Mouse (Mus musculus) forebrain, embryonic 14.5 days (tissue): ENCODE results near the gene Atp5e. TPM values are rescaled to one million over a fixed set of nuclear protein-coding genes. Genes with fewer than 3 reads are reported as not detected.

Source experiments
- ATAC-seq: fragments of 200-750 bp; cut with Nextera tagmentation; 2 replicates; pipeline ENCODE4 v1.8.0; 2017; ENCODE audit warnings: mild to moderate bottlenecking, moderate library complexity
- DNase-seq: peaks from one replicate; pipeline ENCODE4 v3.0.0-alpha.2; 2015; ENCODE audit warnings: low spot score
- H3K27ac ChIP-seq: fragments of 300-500 bp; sonication (generic); 2 replicates; pipeline ENCODE4 v1.5.1; 2014; ENCODE audit warnings: low read depth, mild to moderate bottlenecking, control low read depth, low read length, moderate library complexity
- H3K27me3 ChIP-seq: fragments of 300-500 bp; sonication (generic); replicated peaks from 2 replicates; pipeline ENCODE4 v1.6.1; 2014; ENCODE audit warnings: low read length, control low read depth, mixed read lengths; ENCODE audit not compliant: control insufficient read depth, insufficient read depth
- H3K36me3 ChIP-seq: fragments of 300-500 bp; sonication (generic); 2 replicates; pipeline ENCODE4 v1.6.1; 2014; ENCODE audit warnings: low read length, control low read depth; ENCODE audit not compliant: control insufficient read depth, insufficient read depth
- H3K4me1 ChIP-seq: fragments of 300-500 bp; sonication (generic); 2 replicates; pipeline ENCODE4 v1.6.1; 2014; ENCODE audit warnings: antibody characterized with exemption, low read length, control low read depth; ENCODE audit not compliant: control insufficient read depth, insufficient read depth
- H3K4me2 ChIP-seq: fragments of 300-500 bp; sonication (generic); 2 replicates; pipeline ENCODE4 v1.6.1; 2014; ENCODE audit warnings: mild to moderate bottlenecking, control low read depth, low read length
- H3K4me3 ChIP-seq: fragments of 300-500 bp; sonication (generic); 2 replicates; pipeline ENCODE4 v1.5.1; 2014; ENCODE audit warnings: low read depth, low read length, control low read depth
- H3K9ac ChIP-seq: fragments of 300-500 bp; sonication (generic); 2 replicates; pipeline ENCODE4 v1.6.1; 2014; ENCODE audit warnings: mild to moderate bottlenecking, low read length, control low read depth, moderate library complexity
- H3K9me3 ChIP-seq: fragments of 300-500 bp; sonication (generic); replicated peaks from 2 replicates; pipeline ENCODE4 v1.6.1; 2016; ENCODE audit warnings: low read length, control low read depth, mixed read lengths; ENCODE audit not compliant: control insufficient read depth
- WGBS: fragments of 180-500 bp; shearing (Covaris S2); extraction: QIAGEN DNeasy Blood & Tissue Kit; methylation state at CpG from one replicate; pipeline ENCODE4 v1.1.7; 2014; 5-methylcytosine and 5-hydroxymethylcytosine counted together
- polyA plus RNA-seq: library from polyadenylated mRNA; unstranded; fragments of >200 nt; fragmentation: Nextera tagmentation; extraction: Ambion mirVana; gene quantifications from 2 replicates; pipeline ENCODE4 v1.2.1, GENCODE M21; 2014

Gene Atp5e
- polyA plus RNA-seq, 1 experiment from 2014 or later, result 832 TPM

DNA sequence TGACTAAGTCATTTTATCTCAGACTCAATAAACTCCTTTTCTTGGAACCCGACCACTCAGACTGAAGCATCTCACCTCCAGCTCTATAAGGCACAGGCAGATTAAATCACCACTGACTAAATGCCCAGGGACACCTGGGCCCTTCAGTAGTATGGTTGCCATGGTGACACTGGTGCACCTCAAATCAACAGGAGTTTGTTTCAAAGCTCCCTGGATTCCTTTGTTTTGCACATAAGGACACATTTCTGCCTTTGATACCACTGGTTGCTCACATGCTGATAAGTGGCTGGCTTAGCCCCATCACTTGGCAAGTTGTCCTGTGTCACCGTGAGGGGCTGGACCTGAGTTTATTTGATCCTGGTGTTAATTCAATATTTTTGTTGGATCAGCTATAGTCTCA is 4.5 kb downstream of the Atp5e start:
- Histone ChIP-seq H3K4me1 (peaks cover 6% of the 10 kb centered on the region), H3K27ac (no peak overlapping the region), H3K27me3 (no peaks in the 10 kb centered on the region), H3K36me3 (peaks cover 24% of the 10 kb centered on the region), H3K4me2 (no peak overlapping the region), H3K9me3 (no peaks in the 10 kb centered on the region), H3K9ac (no peak overlapping the region), H3K4me3 (no peak overlapping the region)
- DNase-seq (no peak), ATAC-seq (no peak)
- 49% methylated on average over 2 of the region's 2 CpGs for WGBS

DNA sequence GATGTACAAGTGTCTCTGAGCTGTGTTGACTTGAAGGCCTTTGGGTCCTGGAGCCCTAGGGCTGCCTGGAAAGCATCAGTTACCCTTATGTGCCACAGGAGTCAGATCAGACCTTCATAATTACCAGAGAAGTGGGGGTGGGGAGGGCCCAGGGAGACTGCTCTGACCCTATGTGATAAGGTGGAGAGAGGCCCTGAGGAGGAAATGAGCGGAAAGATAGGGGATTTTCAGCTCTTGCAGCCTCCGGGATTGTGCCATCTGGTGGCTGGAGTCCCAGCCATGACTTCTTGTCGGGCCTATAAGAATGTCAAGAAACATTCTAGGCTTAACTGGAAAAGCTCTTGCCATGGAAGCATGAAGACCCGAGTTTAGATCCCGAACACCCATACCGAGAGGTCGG is 10.2 kb downstream of the Atp5e start:
- no peaks in the 10 kb centered on the region for H3K4me1 ChIP-seq
- 73% methylated on average over 7 of the region's 7 CpGs for WGBS
- no peaks in the 10 kb centered on the region for H3K36me3 ChIP-seq
- H3K4me3 ChIP-seq, result no peak overlapping the region
- no peak for ATAC-seq
- H3K9ac ChIP-seq, result no peak overlapping the region
- no peak for DNase-seq
- H3K4me2 ChIP-seq, result no peak overlapping the region
- H3K9me3 ChIP-seq, result no peaks in the 10 kb centered on the region
- H3K27ac ChIP-seq, result no peak overlapping the region
- H3K27me3 ChIP-seq, result no peaks in the 10 kb centered on the region

DNA sequence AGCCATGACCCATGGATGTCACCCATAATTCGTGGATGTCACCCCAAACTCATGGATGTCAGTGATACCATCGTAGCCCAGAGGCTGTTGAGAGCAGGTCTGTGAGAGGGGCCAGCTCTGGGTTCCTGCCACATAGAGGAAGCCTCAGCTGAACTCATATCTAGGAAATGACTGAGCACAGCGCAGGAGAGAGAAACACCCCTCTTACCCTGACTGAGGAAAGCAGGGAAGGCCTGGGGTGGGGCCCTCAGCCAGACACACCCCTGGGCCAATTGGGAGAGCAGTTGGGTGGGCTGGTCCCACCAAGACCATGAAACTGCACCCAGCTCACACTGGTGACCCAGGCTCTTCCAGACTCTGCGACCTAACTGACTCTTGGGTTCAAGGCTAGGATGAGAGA is 13.6 kb downstream of the Atp5e start, which contains the start of gene Tubb1:
Tubb1 (plus strand) TSS at position 343 of the 400 bp plus-strand sequence.
- ATAC-seq, result no peak
- Histone ChIP-seq H3K36me3 (no peaks in the 10 kb centered on the region), H3K4me2 (no peak within 1 kb of the TSS), H3K27ac (no peak within 1 kb of the TSS), H3K9ac (no peak within 1 kb of the TSS), H3K4me1 (no peaks in the 10 kb centered on the region), H3K9me3 (no peaks in the 10 kb centered on the region), H3K27me3 (no peaks in the 10 kb centered on the region), H3K4me3 (no peak within 1 kb of the TSS)
- 76% methylated on average over 4 of the region's 4 CpGs for WGBS
- no peak for DNase-seq

- Histone ChIP-seq H3K9me3 (no peaks in the 10 kb centered on the region), H3K9ac (no peak overlapping the region), H3K27me3 (no peaks in the 10 kb centered on the region), H3K27ac (no peak overlapping the region), H3K4me2 (no peak overlapping the region), H3K4me1 (no peaks in the 10 kb centered on the region), H3K36me3 (no peaks in the 10 kb centered on the region), H3K4me3 (no peak overlapping the region)
- 86% methylated on average over 4 of the region's 4 CpGs for WGBS
- ATAC-seq (no peak), DNase-seq (no peak)
These were observed 15.5 kb downstream of the Atp5e start for GRCm38 (mm10) chr2:174448405-174448804.

- 50% methylated on average over 8 of the region's 8 CpGs for WGBS
- no peaks in the 10 kb centered on the region for H3K27me3 ChIP-seq
These were observed 17.0 kb downstream of the Atp5e start for GRCm38 (mm10) chr2:174446905-174447304.

GRCm38 (mm10) chr2:174446492-174446891 is 17.4 kb downstream of the Atp5e start:
- Histone ChIP-seq H3K9ac (no peak overlapping the region), H3K36me3 (no peaks in the 10 kb centered on the region), H3K4me3 (no peak overlapping the region), H3K27ac (no peak overlapping the region), H3K4me1 (no peaks in the 10 kb centered on the region), H3K27me3 (no peaks in the 10 kb centered on the region), H3K4me2 (no peak overlapping the region), H3K9me3 (no peaks in the 10 kb centered on the region)
- 51% methylated on average over 7 of the region's 7 CpGs for WGBS
- ATAC-seq (no peak), DNase-seq (no peak)

More at GRCm38 (mm10) chr2:174446905-174447304, 17.0 kb downstream of the Atp5e start:
- Histone ChIP-seq H3K27ac (no peak overlapping the region), H3K9ac (no peak overlapping the region), H3K4me2 (no peak overlapping the region), H3K4me3 (no peak overlapping the region), H3K36me3 (no peaks in the 10 kb centered on the region), H3K4me1 (no peaks in the 10 kb centered on the region), H3K9me3 (no peaks in the 10 kb centered on the region)
- ATAC-seq, result no peak
- DNase-seq, result no peak

GRCm38 (mm10) chr2:174445018-174445417 is 18.9 kb downstream of the Atp5e start:
- no peak overlapping the region for H3K4me3 ChIP-seq
- no peak overlapping the region for H3K27ac ChIP-seq
- no peaks in the 10 kb centered on the region for H3K36me3 ChIP-seq
- WGBS, result 77% methylated on average over 6 of the region's 6 CpGs
- H3K27me3 ChIP-seq, result no peaks in the 10 kb centered on the region
- ATAC-seq (no peak), DNase-seq (no peak)
- H3K9me3 ChIP-seq, result no peaks in the 10 kb centered on the region
- no peak overlapping the region for H3K4me2 ChIP-seq
- no peak overlapping the region for H3K9ac ChIP-seq
- no peaks in the 10 kb centered on the region for H3K4me1 ChIP-seq

DNA sequence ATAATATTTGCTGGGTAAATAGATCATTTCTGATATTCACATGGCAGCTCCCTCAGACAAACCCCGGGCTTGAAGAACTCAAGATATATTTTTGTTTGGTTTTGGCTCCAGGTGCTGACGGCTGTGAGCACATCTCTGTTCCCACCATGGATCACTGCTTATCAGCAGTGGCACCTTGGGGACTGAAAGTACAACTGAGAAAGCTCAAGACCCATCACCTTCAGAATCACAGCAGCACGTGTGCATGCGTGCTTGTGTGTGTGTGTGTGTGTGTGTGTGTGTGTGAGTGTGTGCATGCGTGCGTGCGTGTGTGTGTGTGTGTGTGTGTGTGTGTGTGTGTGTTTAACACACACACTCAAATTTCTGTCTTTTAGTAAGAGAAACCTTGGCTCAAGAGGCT is 19.5 kb downstream of the Atp5e start:
- WGBS, result 90% methylated on average over 7 of the region's 7 CpGs
- Histone ChIP-seq H3K27me3 (no peaks in the 10 kb centered on the region), H3K27ac (no peak overlapping the region), H3K4me1 (no peaks in the 10 kb centered on the region), H3K4me3 (no peak overlapping the region), H3K9me3 (no peaks in the 10 kb centered on the region), H3K36me3 (no peaks in the 10 kb centered on the region), H3K4me2 (no peak overlapping the region), H3K9ac (no peak overlapping the region)
- DNase-seq, result no peak
- ATAC-seq, result no peak

DNA sequence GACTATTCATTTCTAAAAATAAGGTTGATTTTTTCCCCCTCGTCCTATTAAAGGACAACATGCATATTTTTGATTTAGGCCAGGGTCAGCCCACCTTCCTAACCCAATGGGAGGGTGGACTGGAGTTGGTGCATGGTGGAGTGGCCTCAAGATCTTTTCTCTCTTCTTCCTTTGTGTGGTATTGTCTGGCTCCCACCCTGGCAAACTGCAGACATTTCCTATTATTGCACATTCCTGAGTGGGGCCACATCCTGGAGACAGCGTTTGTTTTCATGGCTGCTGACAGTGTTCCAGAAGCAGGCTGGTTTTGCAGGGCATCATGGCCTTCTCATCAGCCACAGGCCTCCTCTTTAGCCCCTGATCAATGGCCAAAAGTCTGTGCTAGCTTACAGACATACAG is 20.9 kb downstream of the Atp5e start:
- ATAC-seq, result no peak
- 60% methylated on average over 2 of the region's 2 CpGs for WGBS
- H3K4me3 ChIP-seq, result no peak overlapping the region

More for the DNA sequence above, 20.9 kb downstream of the Atp5e start:
- Histone ChIP-seq H3K27ac (no peak overlapping the region), H3K27me3 (no peaks in the 10 kb centered on the region), H3K36me3 (no peaks in the 10 kb centered on the region), H3K9me3 (no peaks in the 10 kb centered on the region), H3K4me1 (peaks cover 10% of the 10 kb centered on the region), H3K9ac (no peak overlapping the region), H3K4me2 (no peak overlapping the region)
- DNase-seq, result no peak
